Mouse (Mus musculus) stomach, embryonic 14.5 days (tissue): ENCODE measurements around the gene Atp4a. TPM values are rescaled to one million over a fixed set of nuclear protein-coding genes. Genes with fewer than 3 reads are reported as not detected.
A peak's percentile ranks its signal among the peaks of the same experiment; 100 is the strongest.
"Not testable (repeated sequence)": the region's sequence is repeated elsewhere in the genome, so short reads cannot be mapped to it uniquely, and the experiment has no call there.

ENCODE experiments used
- ATAC-seq: fragments of 200-750 bp; cut with Nextera tagmentation; 2 replicates; pipeline ENCODE4 v1.8.0; 2017; ENCODE audit warnings: low read depth, moderate TSS enrichment; ENCODE audit not compliant: insufficient number of reproducible peaks, insufficient read depth, low FRiP score
- H3K27ac ChIP-seq: fragments of 300-500 bp; sonication (generic); 2 replicates; pipeline ENCODE4 v1.5.1; 2014; ENCODE audit warnings: mild to moderate bottlenecking, low read length, moderate library complexity, mixed read lengths
- H3K27me3 ChIP-seq: fragments of 300-500 bp; sonication (generic); 2 replicates; pipeline ENCODE4 v1.6.1; 2014; ENCODE audit warnings: low read length, control low read depth, mixed read lengths; ENCODE audit not compliant: control insufficient read depth, insufficient read depth
- H3K36me3 ChIP-seq: fragments of 300-500 bp; sonication (generic); 2 replicates; pipeline ENCODE4 v1.6.1; 2014; ENCODE audit warnings: mild to moderate bottlenecking, control low read depth, low read length, moderate library complexity, mixed read lengths; ENCODE audit not compliant: control insufficient read depth, insufficient read depth
- H3K4me1 ChIP-seq: fragments of 300-500 bp; sonication (generic); 2 replicates; pipeline ENCODE4 v1.6.1; 2014; ENCODE audit warnings: low read length, control low read depth, mixed read lengths; ENCODE audit not compliant: control insufficient read depth, insufficient read depth
- H3K4me2 ChIP-seq: fragments of 300-500 bp; sonication (generic); replicated peaks from 2 replicates; pipeline ENCODE4 v1.6.1; 2014; ENCODE audit warnings: low read depth, low read length, control low read depth
- H3K4me3 ChIP-seq: fragments of 300-500 bp; sonication (generic); 2 replicates; pipeline ENCODE4 v1.5.1; 2014; ENCODE audit warnings: low read depth, low read length, control low read depth
- H3K9ac ChIP-seq: fragments of 300-500 bp; sonication (generic); replicated peaks from 2 replicates; pipeline ENCODE4 v1.6.1; 2014; ENCODE audit warnings: low read depth, mild to moderate bottlenecking, control low read depth, low read length, moderate library complexity, mixed read lengths
- H3K9me3 ChIP-seq: fragments of 300-500 bp; sonication (generic); 2 replicates; pipeline ENCODE4 v1.6.1; 2016; ENCODE audit warnings: low read depth, low read length, control low read depth; ENCODE audit not compliant: control insufficient read depth
- WGBS: fragments of 180-500 bp; shearing (Covaris S2); extraction: QIAGEN DNeasy Blood & Tissue Kit; methylation state at CpG from one replicate; pipeline ENCODE4 v1.1.7; 2014; 5-methylcytosine and 5-hydroxymethylcytosine counted together
- polyA plus RNA-seq: library from polyadenylated mRNA; unstranded; fragments of >200 nt; fragmentation: Nextera tagmentation; extraction: Ambion mirVana; gene quantifications from 2 replicates; pipeline ENCODE4 v1.2.1, GENCODE M21; 2014

Gene Atp4a
- polyA plus RNA-seq, 1 experiment from 2014 or later, result 2.3 TPM

DNA sequence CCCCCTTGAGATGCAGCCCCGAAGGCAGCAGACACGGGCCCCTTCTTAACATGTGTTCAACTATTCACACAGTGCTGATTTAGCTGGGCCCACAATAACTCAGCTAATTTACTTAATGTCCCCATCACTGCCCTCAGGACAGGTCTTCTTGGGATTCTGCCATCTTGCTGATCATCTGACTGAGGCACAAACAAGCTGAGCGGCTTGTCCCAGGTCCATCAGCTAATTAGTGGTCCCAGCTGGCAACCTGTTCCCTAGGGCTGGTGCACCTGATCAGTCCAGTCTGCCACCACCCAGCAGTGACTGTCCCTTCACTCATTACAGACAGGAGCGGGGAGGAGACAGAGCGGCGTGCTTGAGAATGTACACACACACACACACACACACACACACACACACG, 9.3 kb downstream of the Atp4a start:
- 80% methylated on average over 7 of the region's 7 CpGs for WGBS

GRCm38 (mm10) chr7:30723274-30723953, 11.4 kb downstream of the Atp4a start:
- Histone ChIP-seq H3K4me2 (no peak overlapping the region), H3K36me3 (no peaks in the 10 kb centered on the region; the same call in 1 of the 2 replicates), H3K27ac (no peak overlapping the region), H3K27me3 (no peaks in the 10 kb centered on the region), H3K9me3 (no peaks in the 10 kb centered on the region), H3K4me1 (peaks cover 3% of the 10 kb centered on the region), H3K4me3 (no peak overlapping the region), H3K9ac (no peak overlapping the region)
- WGBS, result 65% methylated on average over 6 of the region's 6 CpGs
- ATAC-seq, result no peak

More for the DNA sequence above, 9.3 kb downstream of the Atp4a start:
- Histone ChIP-seq H3K27ac (no peak overlapping the region), H3K9me3 (no peaks in the 10 kb centered on the region), H3K9ac (no peak overlapping the region), H3K36me3 (no peaks in the 10 kb centered on the region; the same call in 1 of the 2 replicates), H3K27me3 (no peaks in the 10 kb centered on the region), H3K4me3 (no peak overlapping the region), H3K4me2 (no peak overlapping the region), H3K4me1 (peaks cover 3% of the 10 kb centered on the region; the same call in 1 of the 2 replicates)
- ATAC-seq, result no peak

- Histone ChIP-seq H3K27ac (no peak overlapping the region), H3K9me3 (no peaks in the 10 kb centered on the region), H3K36me3 (peaks cover 5% of the 10 kb centered on the region; the same call in 1 of the 2 replicates), H3K4me2 (peak overlapping the region; percentile 82), H3K27me3 (no peaks in the 10 kb centered on the region), H3K4me1 (peaks cover 7% of the 10 kb centered on the region), H3K4me3 (peak overlapping the region; percentile 72), H3K9ac (peak overlapping the region; percentile 75)
- 78% methylated on average over 6 of the region's 6 CpGs for WGBS
- no peak for ATAC-seq
Measured at GRCm38 (mm10) chr7:30728214-30728613, 16.2 kb downstream of the Atp4a start.

GRCm38 (mm10) chr7:30728739-30729395, 16.9 kb downstream of the Atp4a start:
- H3K27me3 ChIP-seq, result no peaks in the 10 kb centered on the region
- H3K36me3 ChIP-seq, result peaks cover 7% of the 10 kb centered on the region
- H3K9me3 ChIP-seq, result no peaks in the 10 kb centered on the region
- peak; percentile 26 for ATAC-seq
- WGBS, result 4% methylated on average over 26 of the region's 26 CpGs
- peaks cover 7% of the 10 kb centered on the region for H3K4me1 ChIP-seq
- H3K9ac ChIP-seq, result peak overlapping the region; percentile 75
- H3K27ac ChIP-seq, result 0 out of 2 replicates have a peak overlapping the region, but pooled peaks have one; percentile 2
- H3K4me3 ChIP-seq, result peak overlapping the region; percentile 72
- peak overlapping the region; percentile 82 for H3K4me2 ChIP-seq

- peak; percentile 97 for ATAC-seq
- Histone ChIP-seq H3K27ac (peak within 1 kb of the TSS; percentile 71), H3K4me2 (peak within 1 kb of the TSS; percentile 82), H3K9me3 (no peaks in the 10 kb centered on the region), H3K36me3 (peaks cover 9% of the 10 kb centered on the region), H3K27me3 (no peaks in the 10 kb centered on the region), H3K4me3 (peak within 1 kb of the TSS; percentile 72), H3K4me1 (peaks cover 7% of the 10 kb centered on the region), H3K9ac (peak within 1 kb of the TSS; percentile 75)
- under 1% methylated on average over 60 of the region's 60 CpGs for WGBS
Measured at GRCm38 (mm10) chr7:30729396-30730063, 17.5 kb downstream of the Atp4a start, which contains the start of gene Tmem147. Gene Tmem147 (minus strand): TSS chr7:30729540.

DNA sequence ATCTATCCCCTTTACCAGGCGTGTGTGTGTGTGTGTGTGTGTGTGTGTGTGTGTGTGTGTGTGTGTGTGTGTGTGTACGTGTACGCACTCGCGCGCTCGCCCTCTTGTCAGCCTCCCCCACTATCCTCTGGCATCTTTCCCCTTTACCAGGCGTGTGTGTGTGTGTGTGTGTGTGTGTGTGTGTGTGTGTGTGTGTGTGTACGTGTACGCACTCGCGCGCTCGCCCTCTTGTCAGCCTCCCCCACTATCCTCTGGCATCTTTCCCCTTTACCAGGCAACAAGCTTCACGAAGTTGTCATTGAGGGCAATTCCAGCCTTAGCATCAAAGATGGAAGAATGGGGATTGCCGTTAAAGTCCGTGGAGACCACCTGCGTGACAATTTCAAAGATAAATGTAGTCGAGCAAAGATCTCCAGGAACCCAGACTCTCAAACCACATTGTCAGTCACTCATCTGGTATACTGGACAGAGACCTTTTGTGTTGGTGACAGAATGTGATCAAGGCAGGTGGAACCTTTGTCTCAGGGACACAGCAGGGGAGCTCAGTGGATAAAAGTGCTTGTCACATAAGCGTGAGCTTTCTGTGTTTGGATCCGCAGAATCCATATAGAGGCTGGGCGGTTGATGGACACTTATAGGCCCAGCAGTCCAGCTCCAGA, 18.2 kb downstream of the Atp4a start:
- H3K4me1 ChIP-seq, H3K27me3 ChIP-seq, ATAC-seq, H3K9me3 ChIP-seq: not testable (repeated sequence)
- H3K4me3 ChIP-seq, result peak overlapping the region; percentile 72
- peak overlapping the region; percentile 44 for H3K4me2 ChIP-seq
- H3K36me3 ChIP-seq, result peaks cover 12% of the 10 kb centered on the region
- H3K9ac ChIP-seq, result peak overlapping the region; percentile 75
- H3K27ac ChIP-seq, result peak overlapping the region; percentile 71
- 26% methylated on average over 10 of the region's 22 CpGs for whole genome bisulfite sequencing

- no peak for ATAC-seq
- no peak overlapping the region for H3K9ac ChIP-seq
- 76% methylated on average over 3 of the region's 3 CpGs for WGBS
- peaks cover 21% of the 10 kb centered on the region for H3K36me3 ChIP-seq
- H3K27ac ChIP-seq, result no peak overlapping the region
- no peaks in the 10 kb centered on the region for H3K4me1 ChIP-seq
- H3K4me3 ChIP-seq, result no peak overlapping the region
- H3K4me2 ChIP-seq, result no peak overlapping the region
- no peaks in the 10 kb centered on the region for H3K27me3 ChIP-seq
- no peaks in the 10 kb centered on the region for H3K9me3 ChIP-seq
Measured at GRCm38 (mm10) chr7:30736211-30736610, 24.2 kb downstream of the Atp4a start.

DNA sequence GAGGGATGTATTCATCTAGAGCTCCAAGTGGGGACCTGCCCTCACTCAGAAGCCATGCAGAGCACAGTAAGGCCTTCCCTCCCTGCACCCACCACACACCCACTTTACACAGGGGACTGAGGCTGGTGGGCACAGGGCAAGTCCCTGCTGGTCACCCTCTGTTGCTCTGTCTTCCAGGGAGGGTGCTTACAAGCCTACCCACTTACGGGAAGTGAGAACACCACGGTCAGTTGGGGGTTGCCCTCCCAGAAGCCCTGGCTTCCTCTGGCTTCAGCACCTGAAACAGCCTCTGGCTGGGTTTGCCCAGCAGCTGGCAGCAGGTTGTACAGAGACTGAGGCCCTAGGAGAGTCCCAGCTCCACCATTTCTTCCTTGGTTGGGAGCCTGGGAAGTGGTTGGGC, 30.6 kb downstream of the Atp4a start:
- not testable (repeated sequence) for ATAC-seq, H3K9me3 ChIP-seq, H3K4me3 ChIP-seq, H3K36me3 ChIP-seq, H3K27me3 ChIP-seq, H3K4me1 ChIP-seq, H3K9ac ChIP-seq, H3K27ac ChIP-seq, H3K4me2 ChIP-seq
- WGBS, result 84% methylated on average over 2 of the region's 2 CpGs
